Mouse (Mus musculus) embryonic facial prominence, embryonic 14.5 days (tissue): ENCODE results near the gene Srrm3. TPM values are rescaled to one million over a fixed set of nuclear protein-coding genes. Genes with fewer than 3 reads are reported as not detected.
A peak's percentile ranks its signal among the peaks of the same experiment; 100 is the strongest.

Source experiments
- ATAC-seq: fragments of 200-750 bp; cut with Nextera tagmentation; 2 replicates; pipeline ENCODE4 v1.8.0; 2017; ENCODE audit warnings: low read depth, moderate number of reproducible peaks, moderate TSS enrichment
- DNase-seq: peaks from one replicate; pipeline ENCODE4 v3.0.0-alpha.2; 2015; ENCODE audit warnings: low spot score
- H3K27ac ChIP-seq: fragments of 300-500 bp; sonication (generic); replicated peaks from 2 replicates; pipeline ENCODE4 v1.5.1; 2014; ENCODE audit warnings: low read depth, mild to moderate bottlenecking, low read length, moderate library complexity
- H3K27me3 ChIP-seq: fragments of 300-500 bp; sonication (generic); replicated peaks from 2 replicates; pipeline ENCODE4 v1.6.1; 2014; ENCODE audit warnings: low read length; ENCODE audit not compliant: control insufficient read depth, insufficient read depth
- H3K36me3 ChIP-seq: fragments of 300-500 bp; sonication (generic); 2 replicates; pipeline ENCODE4 v1.6.1; 2014; ENCODE audit warnings: low read length, mixed read lengths; ENCODE audit not compliant: control insufficient read depth, insufficient read depth
- H3K4me1 ChIP-seq: fragments of 300-500 bp; sonication (generic); 2 replicates; pipeline ENCODE4 v1.6.1; 2014; ENCODE audit warnings: antibody characterized with exemption, low read length; ENCODE audit not compliant: control insufficient read depth, insufficient read depth
- H3K4me2 ChIP-seq: fragments of 300-500 bp; sonication (generic); 2 replicates; pipeline ENCODE4 v1.6.1; 2014; ENCODE audit warnings: low read depth, mild to moderate bottlenecking, low read length, moderate library complexity, mixed read lengths
- H3K4me3 ChIP-seq: fragments of 300-500 bp; sonication (generic); 2 replicates; pipeline ENCODE4 v1.5.1; 2014; ENCODE audit warnings: low read depth, mild to moderate bottlenecking, low read length
- H3K9ac ChIP-seq: fragments of 300-500 bp; sonication (generic); 2 replicates; pipeline ENCODE4 v1.6.1; 2014; ENCODE audit warnings: low read depth, mild to moderate bottlenecking, low read length, moderate library complexity, mixed read lengths
- H3K9me3 ChIP-seq: fragments of 300-500 bp; sonication (generic); 2 replicates; pipeline ENCODE4 v1.6.1; 2016; ENCODE audit warnings: low read length; ENCODE audit not compliant: control insufficient read depth
- WGBS: fragments of 180-500 bp; shearing (Covaris S2); extraction: QIAGEN DNeasy Blood & Tissue Kit; methylation state at CpG from one replicate; pipeline ENCODE4 v1.1.7; 2014; 5-methylcytosine and 5-hydroxymethylcytosine counted together
- polyA plus RNA-seq: library from polyadenylated mRNA; unstranded; fragments of >200 nt; fragmentation: Nextera tagmentation; extraction: Ambion mirVana; gene quantifications from 2 replicates; pipeline ENCODE4 v1.2.1, GENCODE M21; 2014

The Srrm3 gene
- polyA plus RNA-seq, 1 experiment from 2014 or later = 1.1 TPM

DNA sequence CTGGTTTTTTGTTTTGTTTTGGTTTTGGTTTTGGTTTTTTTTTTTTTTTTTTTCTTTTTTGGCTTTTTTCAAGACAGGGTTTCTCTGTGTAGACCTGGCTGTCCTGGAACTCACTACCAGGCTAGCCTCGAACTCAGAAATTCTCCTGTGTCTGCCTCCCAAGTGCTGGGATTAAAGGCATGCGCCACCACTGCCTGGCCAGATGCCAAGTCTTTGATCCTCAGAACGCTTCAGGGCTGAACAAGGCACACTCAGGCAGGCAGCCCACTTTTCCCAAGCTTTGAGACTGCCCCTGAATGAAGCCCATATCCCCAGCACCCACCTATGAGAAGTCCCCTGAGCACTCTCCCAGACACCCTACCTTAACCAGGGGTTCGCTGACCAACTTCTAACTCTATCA is 93.1 kb downstream of the Srrm3 start:
- H3K9me3 ChIP-seq = no peaks in the 10 kb centered on the region
- ATAC-seq (no peak), DNase-seq (no peak)
- no peaks in the 10 kb centered on the region for H3K27me3 ChIP-seq
- H3K36me3 ChIP-seq = peaks cover 4% of the 10 kb centered on the region; the same call in 1 of the 2 replicates
- WGBS = 53% methylated on average over 4 of the region's 4 CpGs
- no peak overlapping the region for H3K4me2 ChIP-seq
- H3K4me1 ChIP-seq = peaks cover 4% of the 10 kb centered on the region
- H3K4me3 ChIP-seq = no peak overlapping the region
- H3K27ac ChIP-seq = no peak overlapping the region
- H3K9ac ChIP-seq = no peak overlapping the region

DNA sequence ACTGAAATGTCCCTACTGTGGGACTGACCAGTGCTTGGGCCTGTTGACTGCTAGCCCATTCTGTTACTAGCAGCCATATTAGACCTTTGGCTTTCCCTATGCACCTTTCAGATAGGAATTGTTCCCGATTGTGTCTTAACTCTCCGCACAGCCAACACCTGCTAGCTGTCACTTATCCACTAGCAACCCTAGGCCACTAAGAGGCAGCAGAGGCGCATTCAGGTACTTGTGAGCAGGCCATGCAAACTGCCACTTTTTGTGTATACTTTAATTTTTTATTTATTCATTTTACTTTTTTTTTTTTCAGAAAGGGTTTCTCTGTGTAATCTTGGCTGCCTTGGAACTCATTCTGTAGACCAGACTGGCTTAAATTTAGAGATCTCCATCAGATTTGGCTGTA is 94.0 kb downstream of the Srrm3 start:
- Histone ChIP-seq H3K9ac (no peak overlapping the region), H3K9me3 (no peaks in the 10 kb centered on the region), H3K36me3 (peaks cover 4% of the 10 kb centered on the region; the same call in 1 of the 2 replicates), H3K27me3 (no peaks in the 10 kb centered on the region), H3K4me1 (peaks cover 4% of the 10 kb centered on the region), H3K4me3 (no peak overlapping the region), H3K27ac (no peak overlapping the region), H3K4me2 (no peak overlapping the region)
- ATAC-seq (no peak), DNase-seq (no peak)
- WGBS = 80% methylated on average over 3 of the region's 3 CpGs

- Histone ChIP-seq H3K4me3 (no peak overlapping the region), H3K9ac (no peak overlapping the region), H3K36me3 (peaks cover 4% of the 10 kb centered on the region; the same call in 1 of the 2 replicates), H3K9me3 (no peaks in the 10 kb centered on the region), H3K4me1 (peaks cover 4% of the 10 kb centered on the region), H3K27ac (no peak overlapping the region), H3K27me3 (no peaks in the 10 kb centered on the region), H3K4me2 (no peak overlapping the region)
- 66% methylated on average over 6 of the region's 6 CpGs for WGBS
- ATAC-seq (no peak), DNase-seq (no peak)
These were observed 94.8 kb downstream of the Srrm3 start for GRCm38 (mm10) chr5:135901354-135902095.

DNA sequence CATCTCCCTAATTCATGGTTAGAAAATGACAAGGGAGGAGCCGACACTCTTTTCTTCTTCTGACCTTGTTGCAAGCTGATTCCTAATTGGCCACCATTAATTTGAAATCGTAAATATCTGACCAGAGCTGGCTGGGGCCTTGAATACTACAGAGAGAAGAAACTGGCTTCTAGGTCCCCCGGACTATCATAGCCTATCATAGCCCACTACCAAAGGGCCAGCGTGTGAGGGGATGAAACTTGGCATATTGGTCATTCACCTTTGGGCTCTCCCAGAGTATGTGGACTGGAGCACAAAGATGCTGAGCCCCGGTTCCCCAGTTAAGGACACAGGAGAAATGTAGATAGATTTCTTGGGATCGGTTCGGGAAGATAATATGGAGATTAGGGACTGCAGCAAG is 96.4 kb downstream of the Srrm3 start:
- no peak for ATAC-seq
- 26% methylated on average over 7 of the region's 7 CpGs for WGBS
- no peaks in the 10 kb centered on the region for H3K27me3 ChIP-seq
- H3K9me3 ChIP-seq = no peaks in the 10 kb centered on the region
- peak overlapping the region; percentile 44 for H3K4me3 ChIP-seq
- DNase-seq = no peak
- peaks cover 18% of the 10 kb centered on the region for H3K36me3 ChIP-seq
- peak overlapping the region; percentile 84 for H3K4me2 ChIP-seq
- H3K9ac ChIP-seq = peak overlapping the region; percentile 60
- peaks cover 4% of the 10 kb centered on the region for H3K4me1 ChIP-seq
- peak overlapping the region; percentile 74 for H3K27ac ChIP-seq

DNA sequence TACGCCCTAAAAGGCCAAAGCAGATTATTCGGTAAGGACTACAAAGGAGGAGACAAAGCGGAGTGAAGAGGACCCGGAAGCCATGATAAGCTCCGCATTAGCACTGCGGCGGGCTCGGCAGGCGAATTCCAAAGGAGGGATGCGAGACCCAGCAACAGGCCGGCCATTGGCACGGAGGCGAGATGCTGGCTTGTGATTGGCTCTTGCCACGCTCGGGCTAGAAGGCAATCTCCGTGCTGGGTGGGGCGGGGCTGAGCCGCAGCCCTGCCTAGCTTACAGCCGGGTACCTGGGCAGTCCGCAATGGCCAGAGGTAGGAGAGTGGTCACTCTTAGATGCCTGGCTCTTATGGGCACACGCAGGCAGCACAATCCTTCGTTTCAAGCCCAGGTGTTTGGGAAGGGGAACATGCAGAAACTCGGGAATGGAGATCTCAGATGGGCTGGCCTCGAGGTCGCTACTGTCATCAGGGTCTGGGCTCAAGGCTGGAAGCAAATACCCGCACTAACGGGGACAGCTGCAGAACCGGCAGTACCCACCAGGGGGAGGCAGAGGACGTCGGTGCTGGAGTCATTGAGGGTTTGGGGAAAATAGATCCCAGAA is 97.0 kb downstream of the Srrm3 start:
- ATAC-seq (peak; percentile 96), DNase-seq (peak; percentile 95)
- 0% methylated on average over 29 of the region's 30 CpGs for WGBS
- peak overlapping the region; percentile 84 for H3K4me2 ChIP-seq
- H3K4me3 ChIP-seq = peak overlapping the region; percentile 44
- H3K9ac ChIP-seq = peak overlapping the region; percentile 60
- no peaks in the 10 kb centered on the region for H3K27me3 ChIP-seq
- H3K9me3 ChIP-seq = no peaks in the 10 kb centered on the region
- H3K4me1 ChIP-seq = peaks cover 4% of the 10 kb centered on the region
- peak overlapping the region; percentile 74 for H3K27ac ChIP-seq
- peaks cover 23% of the 10 kb centered on the region for H3K36me3 ChIP-seq

- peaks cover 4% of the 10 kb centered on the region for H3K4me1 ChIP-seq
- no peak overlapping the region for H3K4me3 ChIP-seq
- H3K36me3 ChIP-seq = peaks cover 29% of the 10 kb centered on the region
- peak overlapping the region; percentile 74; the same call in 1 of the 2 replicates for H3K27ac ChIP-seq
- ATAC-seq (no peak), DNase-seq (no peak)
- no peaks in the 10 kb centered on the region for H3K27me3 ChIP-seq
- WGBS = 57% methylated on average over 5 of the region's 5 CpGs
- H3K4me2 ChIP-seq = peak overlapping the region; percentile 84
- no peaks in the 10 kb centered on the region for H3K9me3 ChIP-seq
- peak overlapping the region; percentile 60; the same call in 1 of the 2 replicates for H3K9ac ChIP-seq
These were observed 97.6 kb downstream of the Srrm3 start for GRCm38 (mm10) chr5:135904259-135904658.

GRCm38 (mm10) chr5:135905320-135906225 is 98.9 kb downstream of the Srrm3 start:
- ATAC-seq (no peak), DNase-seq (peak; percentile 19)
- H3K27me3 ChIP-seq = no peaks in the 10 kb centered on the region
- H3K4me2 ChIP-seq = no peak overlapping the region
- H3K36me3 ChIP-seq = peaks cover 42% of the 10 kb centered on the region
- no peak overlapping the region for H3K4me3 ChIP-seq
- peaks cover 4% of the 10 kb centered on the region for H3K4me1 ChIP-seq
- peak overlapping the region; percentile 28; the same call in 1 of the 2 replicates for H3K27ac ChIP-seq
- 0 out of 2 replicates have a peak overlapping the region, but pooled peaks have one; percentile 30 for H3K9ac ChIP-seq
- H3K9me3 ChIP-seq = no peaks in the 10 kb centered on the region
- WGBS = 59% methylated on average over 8 of the region's 8 CpGs

DNA sequence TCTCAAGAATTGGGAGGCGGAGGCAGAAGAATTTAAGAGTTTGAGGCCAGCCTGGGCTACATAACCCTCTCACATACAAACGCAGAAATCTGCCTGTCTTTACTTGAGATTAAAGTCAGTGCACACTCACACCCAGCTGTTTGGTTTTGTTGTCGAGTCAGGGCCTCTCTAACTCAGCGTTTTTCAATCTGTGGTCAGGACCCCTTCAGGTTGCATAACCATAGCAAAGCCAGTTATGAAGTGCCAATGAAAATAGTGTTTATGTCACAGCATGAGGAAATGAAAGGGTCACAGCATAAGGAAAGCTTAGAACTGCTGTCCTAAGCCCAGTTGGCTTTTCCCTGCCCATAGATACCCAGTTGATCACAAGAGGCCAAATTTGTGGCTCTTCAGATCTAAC is 100.2 kb downstream of the Srrm3 start:
- DNase-seq (no peak), ATAC-seq (no peak)
- Histone ChIP-seq H3K4me2 (no peak overlapping the region), H3K4me3 (no peak overlapping the region), H3K27ac (no peak overlapping the region), H3K9me3 (no peaks in the 10 kb centered on the region), H3K27me3 (no peaks in the 10 kb centered on the region), H3K9ac (no peak overlapping the region), H3K4me1 (peaks cover 4% of the 10 kb centered on the region), H3K36me3 (peaks cover 55% of the 10 kb centered on the region)
- 69% methylated on average over 4 of the region's 4 CpGs for WGBS
